Mouse (Mus musculus): ENCODE measurements around the gene Cfap299.

Cfap299 gene

DNA sequence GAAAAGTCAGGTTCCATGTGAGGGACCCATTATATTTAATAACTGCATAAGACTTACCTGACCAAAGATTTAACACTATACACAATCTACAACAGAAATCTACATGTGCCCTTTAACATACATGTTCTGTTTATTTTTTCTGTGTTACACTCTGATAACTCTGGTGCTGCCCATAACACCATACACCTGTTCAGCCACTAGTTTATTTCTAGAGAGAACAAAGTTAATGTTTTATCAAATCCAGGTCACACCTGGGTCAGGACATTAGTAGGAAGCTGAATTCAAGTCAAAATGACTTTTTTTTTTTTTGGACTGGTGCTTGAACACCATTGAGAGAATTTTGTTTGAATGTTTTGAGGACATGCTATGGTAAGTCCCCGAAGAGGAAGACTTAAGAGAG is 194.7 kb downstream of the Cfap299 start:
- no peak for DNase-seq (ENCODE audit: low spot score)

DNA sequence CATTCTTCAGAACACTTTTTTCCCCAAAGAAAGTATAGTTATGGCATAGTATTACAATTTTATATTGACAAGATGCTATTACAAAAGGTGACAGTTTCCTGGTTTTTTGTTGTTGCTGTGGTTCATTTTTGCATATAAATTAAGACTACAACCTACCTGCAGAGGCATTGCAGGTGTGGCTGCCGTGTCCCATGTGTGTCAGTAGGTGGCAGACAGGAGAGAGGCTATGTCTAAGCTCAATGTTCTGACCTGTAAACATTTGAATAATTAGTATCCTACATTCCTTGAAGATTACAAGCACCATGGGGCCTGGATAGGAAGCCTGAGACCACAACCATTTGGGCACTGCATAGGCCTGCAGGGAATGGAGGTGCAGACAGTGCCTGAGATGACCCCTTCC is 212.2 kb downstream of the Cfap299 start:
- DNase-seq (ENCODE audit: low spot score), result no peak

DNA sequence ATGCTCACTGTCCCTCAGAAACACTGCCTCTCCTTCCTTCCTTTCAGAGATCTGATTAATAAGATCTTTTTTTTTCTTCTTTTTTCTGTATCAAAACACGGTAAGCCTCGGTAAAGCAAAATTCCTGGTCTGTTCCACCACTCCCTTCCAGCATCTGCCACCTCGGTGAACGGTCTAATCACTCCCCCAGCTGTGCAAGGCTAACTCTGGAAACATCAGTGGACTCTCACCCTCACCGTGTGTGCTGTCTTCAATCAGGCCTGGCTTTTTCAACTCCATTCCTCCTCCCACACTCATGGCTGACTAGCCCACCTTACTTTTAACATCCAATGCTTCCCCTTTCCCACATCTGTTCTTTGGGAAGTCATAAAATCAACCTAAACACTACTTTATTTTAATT is 221.2 kb downstream of the Cfap299 start:
- no peak for DNase-seq (ENCODE audit: low spot score)

DNA sequence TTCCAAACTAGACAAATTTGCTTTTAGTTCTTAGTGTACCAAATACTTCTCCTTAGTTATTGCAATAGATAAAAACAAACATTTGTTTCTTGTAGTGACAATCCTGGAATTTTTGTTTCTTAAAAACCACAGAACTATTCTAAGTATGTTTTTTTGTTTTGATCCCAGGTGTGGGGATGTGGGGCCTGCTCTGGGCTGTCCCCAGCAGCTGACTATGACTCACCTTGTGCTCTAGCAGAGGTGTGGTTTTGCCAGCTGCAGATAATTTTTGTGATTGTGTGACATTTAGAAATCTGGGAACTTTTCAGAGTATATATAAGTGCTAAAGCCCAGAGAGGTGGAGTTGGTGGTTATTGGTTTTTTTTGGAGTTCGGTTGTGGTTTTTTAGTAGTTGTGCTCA is 221.8 kb downstream of the Cfap299 start:
- DNase-seq (ENCODE audit: low spot score), result no peak

DNA sequence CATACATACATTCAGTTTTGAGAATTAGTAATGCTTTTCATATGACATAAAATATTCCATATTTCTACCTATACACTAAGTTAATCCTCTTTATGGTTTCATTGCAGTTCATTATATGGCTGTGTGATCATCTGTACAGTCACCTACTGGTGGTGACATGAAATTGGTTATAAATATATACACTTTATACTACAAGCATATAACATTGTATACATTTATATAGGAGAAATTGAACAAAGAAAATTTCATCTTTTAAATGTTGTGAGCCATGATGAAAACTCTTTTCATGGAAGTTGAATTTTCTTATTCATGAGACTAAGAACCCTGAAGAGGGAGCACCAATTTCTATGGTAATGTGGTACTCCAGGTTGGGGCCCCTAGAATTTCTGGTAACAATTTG is 223.3 kb downstream of the Cfap299 start, which contains the start of gene Gm11111:
Gm11111 (plus strand) TSS at position 301 of the 400 bp plus-strand sequence.
- no peak for DNase-seq (ENCODE audit: low spot score)

DNA sequence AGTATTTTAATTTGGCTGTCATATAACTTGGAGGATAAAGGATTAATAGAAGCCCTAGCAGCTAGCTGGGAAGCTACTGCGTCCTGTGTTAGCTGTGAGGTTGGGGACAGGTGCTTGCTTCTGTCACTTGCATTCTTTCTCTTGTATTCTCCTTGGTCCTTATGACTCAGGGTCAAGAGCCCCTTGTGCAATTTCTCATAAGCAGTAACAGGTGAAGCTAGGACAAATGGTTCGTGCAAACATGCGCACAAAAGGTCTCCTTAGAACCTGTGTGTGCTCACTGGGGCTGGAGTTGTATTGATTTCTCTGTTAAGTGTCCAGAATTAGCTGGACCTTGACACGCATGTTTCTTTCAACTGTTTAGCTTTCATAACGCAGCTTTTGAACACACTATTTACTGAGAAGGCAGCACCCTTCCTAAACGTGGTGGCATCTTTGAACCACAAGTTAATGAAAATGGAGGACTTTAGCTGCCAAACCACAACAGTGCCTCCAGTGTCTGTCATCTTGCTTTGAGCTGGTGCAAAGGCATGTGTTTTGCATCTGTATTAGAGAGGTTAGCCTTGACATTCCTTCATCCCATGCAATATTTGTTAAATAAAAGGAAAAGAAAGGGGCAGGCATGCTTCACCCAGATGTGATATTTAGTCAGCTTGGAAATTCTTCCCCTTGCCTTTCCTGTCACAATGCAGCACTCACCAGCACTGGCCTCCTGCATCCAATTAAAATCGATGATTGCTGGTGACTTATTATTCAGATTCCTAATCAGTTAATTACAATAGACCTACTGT is 223.9 kb downstream of the Cfap299 start:
- DNase-seq (ENCODE audit: low spot score), result peak; percentile 35

DNA sequence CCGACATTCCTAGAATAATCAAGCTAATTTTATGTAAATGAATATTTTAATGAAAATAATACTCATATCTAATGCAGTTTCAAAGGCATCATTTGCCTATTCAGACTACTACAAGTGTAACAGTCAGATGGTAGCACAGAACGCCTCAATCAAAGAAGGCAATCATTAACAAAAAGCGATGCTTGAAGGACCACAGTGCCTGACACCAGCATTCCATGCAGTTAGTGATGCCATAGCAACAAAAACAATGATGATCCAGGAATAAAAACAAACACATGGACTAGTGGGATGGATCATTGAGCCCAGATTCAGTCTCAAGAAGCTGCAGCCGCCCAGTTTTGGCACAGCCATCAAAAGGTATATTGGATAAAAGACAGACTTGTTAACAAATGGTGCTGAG is 232.2 kb downstream of the Cfap299 start:
- no peak for DNase-seq (ENCODE audit: low spot score)

DNA sequence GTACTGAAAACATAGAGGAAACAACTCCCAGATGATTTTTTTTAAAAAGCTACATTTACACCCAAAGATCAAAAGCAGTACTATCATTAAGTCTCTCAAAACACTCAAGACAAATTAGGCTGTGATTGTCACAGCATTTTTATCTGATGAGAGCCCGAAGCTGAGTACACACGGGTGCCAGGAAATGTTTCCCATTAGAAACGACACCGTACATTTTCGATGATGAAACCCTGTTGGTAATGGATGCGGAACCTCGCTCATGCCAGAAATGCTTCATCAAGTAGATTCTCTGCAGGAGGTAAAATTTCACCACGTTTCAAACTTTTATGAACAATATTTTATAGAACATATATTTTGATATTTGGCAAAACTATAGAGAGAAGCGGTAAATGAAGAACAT is 233.7 kb downstream of the Cfap299 start:
- no peak for DNase-seq (ENCODE audit: low spot score)

DNA sequence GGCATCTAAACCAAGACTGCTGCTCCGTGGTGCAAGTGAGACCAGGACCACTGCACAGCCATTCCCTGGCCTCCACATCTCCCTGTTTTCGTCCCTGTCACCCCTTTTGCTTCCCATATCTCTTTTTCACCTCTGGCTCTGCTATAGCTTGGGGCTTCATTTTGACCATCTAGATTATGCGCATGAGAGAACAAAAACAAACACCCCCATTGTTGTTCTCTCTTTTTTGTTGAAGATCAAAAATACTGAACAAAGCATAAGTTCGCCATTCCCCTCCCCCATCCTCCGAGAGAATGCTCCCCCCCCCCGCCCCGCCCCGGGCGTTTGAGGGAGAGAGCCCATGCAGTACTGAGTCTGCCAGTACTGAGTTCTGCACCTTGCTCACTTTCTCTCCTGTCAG is 234.7 kb downstream of the Cfap299 start:
- no peak for DNase-seq (ENCODE audit: low spot score)

DNA sequence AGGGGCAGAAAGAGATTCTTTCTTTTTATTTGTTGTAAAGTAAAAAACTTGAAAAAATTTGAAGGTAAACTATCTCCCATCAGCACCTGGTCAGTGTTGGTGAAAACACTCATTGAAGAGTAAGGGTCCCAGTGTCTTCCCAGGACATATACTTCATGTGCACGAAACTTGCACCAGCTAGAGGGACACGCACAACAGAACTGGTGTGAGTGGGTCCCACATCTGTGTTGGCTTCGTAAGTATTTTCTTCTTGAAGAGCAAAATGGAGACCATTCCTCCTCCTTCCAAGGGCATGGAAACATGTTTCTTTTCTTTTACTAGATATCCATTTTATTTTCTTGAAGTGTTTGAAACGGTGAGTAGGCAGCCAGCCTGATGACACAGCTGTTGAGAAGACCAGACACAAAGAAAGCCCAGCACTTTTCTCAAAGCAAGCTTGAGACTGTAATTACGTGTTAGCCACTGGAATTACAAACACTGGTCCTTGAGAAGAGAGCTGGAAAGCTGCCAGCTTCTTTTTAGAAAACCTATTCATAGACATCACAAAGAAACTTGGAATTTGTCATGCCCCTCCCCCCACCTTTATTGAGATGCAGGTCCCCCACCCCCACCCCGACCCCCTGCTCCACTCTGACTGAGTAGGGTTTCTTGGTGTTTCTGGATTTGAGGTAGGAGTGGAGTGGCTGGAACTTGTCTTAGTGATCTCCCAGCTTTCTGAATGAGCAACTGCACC is 237.5 kb downstream of the Cfap299 start:
- DNase-seq (ENCODE audit: low spot score), result no peak

DNA sequence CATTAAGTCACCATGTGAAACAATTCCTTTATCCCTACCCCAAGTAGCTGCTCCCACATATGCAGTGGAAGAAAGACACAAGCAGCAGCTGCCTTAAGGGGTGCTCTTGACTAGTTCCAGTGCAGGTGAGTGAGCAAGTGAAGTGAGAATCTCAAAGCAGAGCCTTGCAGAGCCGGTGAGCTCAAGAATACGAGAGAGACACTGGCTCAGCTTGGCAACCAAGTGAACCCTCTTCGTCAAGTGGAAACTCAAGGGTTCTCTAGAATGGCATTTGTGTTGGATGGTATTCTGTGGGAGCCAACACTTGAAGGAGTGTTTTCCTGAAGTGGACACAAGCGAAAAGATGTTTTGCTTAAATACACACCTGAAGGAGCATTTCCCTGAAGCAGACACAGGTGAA is 239.4 kb downstream of the Cfap299 start:
- DNase-seq (ENCODE audit: low spot score), result peak; percentile 46

DNA sequence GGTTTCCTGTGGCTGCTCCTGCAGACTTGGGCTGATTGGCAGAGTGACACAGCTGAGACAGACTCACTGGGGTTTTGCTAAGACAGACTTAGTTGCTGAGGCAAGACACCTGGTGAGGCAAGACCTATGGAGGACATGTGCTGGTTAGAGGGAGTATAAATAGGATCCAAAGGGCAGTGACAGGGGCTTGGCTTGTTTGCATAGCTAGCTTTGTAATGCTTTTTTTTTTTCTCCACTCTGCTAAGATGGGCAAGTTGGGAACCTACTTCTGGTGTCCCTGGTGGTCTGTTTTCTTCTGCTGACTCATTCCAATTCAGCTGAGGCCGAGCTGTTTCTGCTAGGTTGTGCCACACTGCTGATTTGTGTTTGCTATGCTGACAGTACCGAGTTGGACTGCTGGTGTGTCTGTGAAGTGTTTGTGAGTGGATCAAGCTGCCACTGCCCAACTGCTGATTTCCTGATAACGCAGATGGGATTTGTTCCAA is 240.0 kb downstream of the Cfap299 start:
- peak; percentile 31 for DNase-seq (ENCODE audit: low spot score)

DNA sequence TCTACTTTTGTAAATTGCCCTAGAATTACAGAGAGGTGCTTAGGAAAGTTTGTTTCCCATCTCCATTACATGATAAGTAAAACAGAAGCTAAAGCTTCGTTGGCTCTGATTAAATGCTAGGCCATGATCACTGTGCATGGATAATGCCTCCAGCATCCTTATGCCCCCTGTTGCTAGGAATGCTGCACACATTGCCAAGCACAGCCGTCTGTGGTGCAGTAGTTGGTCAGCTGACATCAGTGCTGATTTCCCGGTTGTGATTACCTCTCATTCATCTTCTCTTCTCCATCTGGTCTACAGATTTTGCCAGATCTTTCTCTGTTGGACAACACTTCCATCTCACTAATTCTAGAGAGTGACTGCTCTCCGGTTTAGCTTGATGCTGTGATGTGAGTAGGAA is 243.3 kb downstream of the Cfap299 start:
- no peak for DNase-seq (ENCODE audit: low spot score)

DNA sequence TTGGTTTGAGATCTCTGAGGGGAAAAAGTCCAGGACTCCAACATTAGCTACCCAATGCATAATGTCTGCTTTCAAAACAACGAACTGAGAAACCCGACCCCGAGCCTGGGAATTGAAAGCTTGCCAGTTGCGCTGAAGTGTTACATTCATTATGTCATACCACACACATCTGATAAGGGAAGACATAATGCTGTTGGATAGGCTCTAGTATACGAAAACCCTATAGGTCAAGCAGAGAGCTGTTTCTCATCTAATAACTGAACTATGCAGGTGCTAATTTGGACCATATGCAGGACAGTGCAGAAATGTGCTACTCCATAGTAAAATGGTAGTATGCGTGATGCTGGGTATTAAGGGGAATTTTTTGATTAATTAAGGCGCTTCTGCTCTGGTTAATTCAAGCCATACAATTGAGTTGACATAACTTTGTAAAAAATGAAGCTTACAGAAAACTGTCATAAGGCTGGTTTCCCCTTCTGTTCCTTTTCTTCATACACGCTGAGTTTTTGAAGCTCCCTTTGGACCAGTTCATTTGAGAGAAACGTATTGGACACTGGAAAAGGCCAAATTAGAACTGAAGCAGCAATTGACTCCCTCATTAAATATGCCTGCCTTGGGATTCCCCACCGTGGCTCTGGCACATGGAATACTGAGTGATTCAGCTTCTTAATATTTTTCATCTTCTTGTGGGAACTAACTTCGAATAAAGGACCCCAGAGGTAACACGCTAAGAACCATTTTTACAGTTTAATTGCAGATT is 245.8 kb downstream of the Cfap299 start:
- no peak for DNase-seq (ENCODE audit: low spot score)

DNA sequence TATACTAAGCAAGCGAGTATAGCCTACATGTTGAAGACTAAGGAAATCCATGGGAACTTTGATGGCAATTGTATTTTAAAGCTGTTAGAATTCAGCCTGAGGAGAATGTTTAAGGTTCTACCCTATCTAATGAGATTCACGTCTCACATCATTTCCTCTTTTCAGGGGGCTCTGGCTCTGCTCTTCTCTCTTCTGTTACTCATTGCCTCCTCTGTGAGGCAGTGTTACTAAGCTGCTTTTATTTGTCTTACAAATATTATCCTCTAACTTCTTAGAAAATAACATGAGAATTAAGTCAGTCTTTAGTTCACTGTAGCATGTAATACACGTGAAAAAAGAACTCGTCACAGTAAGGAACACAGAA is 246.3 kb downstream of the Cfap299 start:
- no peak for DNase-seq (ENCODE audit: low spot score)

DNA sequence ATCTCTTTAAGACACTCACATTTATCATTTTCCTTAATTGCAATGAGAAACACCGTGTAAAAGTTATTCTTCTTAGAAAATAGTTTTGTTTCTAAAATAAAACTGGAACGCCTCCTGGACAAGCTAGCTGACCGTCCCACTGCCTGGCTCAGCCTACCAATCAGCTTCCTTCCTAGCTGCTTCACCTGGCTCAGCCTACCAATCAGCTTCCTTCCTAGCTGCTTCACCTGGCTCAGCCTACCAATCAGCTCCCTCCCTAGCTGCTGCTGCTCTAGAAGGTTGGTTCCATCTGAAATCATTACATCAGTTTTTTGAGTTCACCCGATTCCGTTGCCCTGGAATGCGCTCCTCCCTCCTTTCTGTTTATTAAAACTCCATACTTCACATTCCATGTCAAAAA is 247.4 kb downstream of the Cfap299 start:
- DNase-seq (ENCODE audit: low spot score), result peak; percentile 16

DNA sequence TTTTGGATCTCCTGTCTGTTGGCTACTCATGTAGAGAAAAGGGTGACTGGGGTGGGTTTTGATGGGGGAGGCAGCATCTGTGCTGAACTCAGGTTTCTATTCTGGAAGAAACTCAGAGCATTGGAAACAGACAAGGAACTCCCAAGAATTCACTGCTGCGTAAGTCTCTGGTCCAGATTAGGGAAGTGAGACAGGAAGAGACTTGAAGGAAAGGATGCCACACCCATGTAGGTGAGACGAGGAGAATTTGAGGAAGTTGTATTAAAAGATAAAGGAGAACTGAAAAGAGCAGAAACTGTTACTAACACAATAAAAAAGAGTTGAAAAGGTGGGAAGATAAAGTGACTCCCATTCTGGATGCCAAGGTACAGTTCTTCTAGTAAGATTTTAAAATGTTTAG is 249.3 kb downstream of the Cfap299 start:
- no peak for DNase-seq (ENCODE audit: low spot score)

DNA sequence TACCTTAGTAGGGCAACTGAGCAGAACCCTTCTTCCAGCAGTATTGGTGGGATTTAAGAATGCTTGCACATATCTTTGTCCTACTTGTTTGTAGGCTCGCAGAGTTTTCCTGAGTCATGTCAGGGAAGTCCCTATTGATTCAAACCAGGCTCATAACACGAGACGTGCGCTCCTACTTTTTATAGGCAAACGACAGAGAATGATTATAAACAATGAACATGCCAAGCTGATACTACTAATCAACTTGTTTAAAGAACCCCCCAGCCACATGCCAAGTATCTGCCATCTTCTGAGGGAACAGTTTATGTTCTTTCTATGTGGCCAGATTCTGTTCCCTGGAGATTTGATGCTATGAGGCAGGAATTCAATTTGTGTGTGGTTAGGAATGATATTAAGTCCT is 251.7 kb downstream of the Cfap299 start:
- peak; percentile 5 for DNase-seq (ENCODE audit: low spot score)

DNA sequence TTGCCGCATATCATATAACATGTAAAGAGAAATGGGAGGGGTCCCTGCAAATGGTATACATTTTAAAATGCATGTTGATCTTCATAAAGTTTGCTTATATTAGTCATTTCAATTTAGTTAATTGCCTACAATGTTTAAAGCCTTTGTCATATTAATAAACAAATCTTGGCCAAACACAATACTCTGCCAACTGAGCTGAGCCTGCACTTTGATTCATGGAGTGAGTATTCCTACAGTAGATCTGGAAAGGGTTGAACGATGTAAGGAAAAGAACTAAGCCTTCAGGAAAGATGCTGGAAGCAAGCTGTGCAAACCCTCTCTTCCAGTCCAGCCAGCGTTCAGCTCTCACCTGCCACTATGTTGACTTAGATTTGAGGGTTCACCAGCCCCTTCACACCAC is 252.9 kb downstream of the Cfap299 start:
- no peak for DNase-seq (ENCODE audit: low spot score)

DNA sequence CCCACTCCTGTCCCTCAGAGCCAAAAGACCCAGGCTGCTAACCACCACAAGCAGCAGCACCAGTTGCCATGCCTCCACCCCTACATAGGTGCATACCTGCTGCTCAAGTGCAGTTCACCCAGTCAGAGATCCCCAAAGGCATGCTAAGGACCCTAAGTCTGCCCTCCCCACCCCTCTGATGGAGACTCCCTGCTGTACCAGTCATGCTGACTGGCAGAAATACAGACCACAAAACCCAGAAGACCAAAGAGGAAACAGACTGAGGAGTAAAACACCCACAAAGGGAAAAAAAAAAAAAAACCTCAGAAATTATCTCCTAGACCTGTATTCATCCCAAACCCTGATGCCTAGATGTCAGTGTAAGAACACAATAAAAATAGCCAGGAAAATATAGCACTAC is 256.8 kb downstream of the Cfap299 start:
- DNase-seq (ENCODE audit: low spot score), result no peak

DNA sequence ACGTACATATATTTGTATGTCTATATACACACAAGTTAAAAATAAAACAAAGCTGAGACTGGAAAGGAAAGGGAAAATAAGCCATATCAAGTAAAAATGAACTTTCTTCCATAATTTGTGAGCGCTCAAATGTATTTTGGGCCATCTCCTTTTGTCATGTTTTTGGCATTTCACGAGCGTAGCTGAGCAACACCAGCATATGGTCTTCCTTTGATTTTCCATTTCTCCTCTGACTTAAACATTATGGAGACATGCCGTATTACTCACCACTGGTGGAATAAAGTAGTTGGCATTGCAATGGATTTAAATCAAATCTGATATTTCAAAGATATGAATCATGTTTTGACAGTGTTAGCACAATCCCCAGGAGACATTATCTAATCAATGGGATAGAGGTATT is 284.4 kb downstream of the Cfap299 start:
- DNase-seq (ENCODE audit: low spot score), result no peak

DNA sequence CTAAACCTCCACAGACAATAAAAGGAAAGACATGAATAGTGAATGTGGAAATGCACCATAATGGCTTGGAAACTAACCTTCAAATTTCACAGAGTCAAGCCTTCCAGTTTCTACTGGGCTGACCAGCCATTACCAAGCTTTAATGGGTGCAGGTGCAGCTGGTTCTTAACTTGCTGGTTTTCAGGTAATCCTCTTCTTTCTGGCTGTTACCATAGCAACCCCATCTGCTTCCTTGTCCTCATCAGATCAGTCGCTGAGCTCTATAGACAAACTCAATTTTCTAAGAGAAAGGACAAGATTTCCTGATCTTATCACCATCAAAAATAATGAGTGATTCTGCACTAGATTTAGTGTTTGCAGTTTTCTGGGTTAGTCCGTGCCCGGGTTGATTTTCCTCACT is 287.8 kb downstream of the Cfap299 start:
- DNase-seq (ENCODE audit: low spot score), result no peak

DNA sequence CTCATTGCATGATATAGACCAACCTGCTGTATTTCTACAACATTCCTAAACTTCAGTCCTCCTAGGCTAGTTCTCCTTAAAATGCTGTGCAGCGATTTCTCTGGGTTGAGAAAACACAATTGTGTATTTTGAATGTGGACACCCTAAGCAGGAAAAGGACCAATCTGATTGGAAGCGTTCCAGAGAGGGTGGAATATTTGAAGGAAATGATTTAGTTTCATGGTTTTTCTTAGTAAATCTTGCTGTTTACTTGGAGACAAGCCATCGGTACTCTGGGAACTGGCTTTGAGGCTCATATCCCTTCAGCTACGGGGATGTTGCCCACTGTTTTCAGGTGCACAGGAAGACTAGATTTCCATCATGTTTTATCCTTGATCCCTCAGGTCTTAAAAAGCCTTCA is 288.3 kb downstream of the Cfap299 start:
- no peak for DNase-seq (ENCODE audit: low spot score)

Data from lung, postnatal 25 days (tissue).